ENCODE assay signal across 20 mouse cellular contexts in the genomic region with DNA sequence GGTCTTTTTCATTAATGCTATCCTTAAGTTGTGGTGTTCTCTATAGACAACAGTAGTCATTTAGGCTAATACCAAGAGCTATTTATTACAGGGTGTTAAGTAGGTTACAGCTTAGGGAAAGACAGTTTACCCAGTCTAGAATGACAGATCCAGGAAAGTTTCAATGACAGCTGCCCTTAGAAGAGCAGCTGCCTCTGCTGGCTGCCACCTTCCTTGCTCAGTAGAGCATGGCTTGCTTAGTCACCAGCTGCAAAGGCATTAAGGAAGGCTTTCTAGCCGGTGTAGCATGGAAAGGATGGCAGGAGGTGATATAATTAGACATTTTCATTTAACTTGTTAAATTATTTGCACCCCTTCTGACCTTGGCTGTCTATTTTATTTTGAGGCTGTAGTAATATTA.
DNase-seq lines count a peak whose midpoint lies in the region; ATAC-seq and TF ChIP-seq lines count a peak whose summit lies in the region.
"Had no signal": no experiment of that assay in that cellular context is flagged by ENCODE, and none has a peak within 500 bp of the region (broad histone marks: within the 10 kb centered on the region; RNA-seq: fewer than 3 reads in every experiment).

No protein-coding gene starts in this region.

- TF ChIP-seq CTCF in kidney, postnatal 0 days (IDR thresholded peaks at IDR 0.05; ENCODE audit: low read depth) = no peak

- no peak overlapping the region for H3K4me2 ChIP-seq in kidney, postnatal 0 days (ENCODE audit: low read length)
- no peak overlapping the region for H3K4me2 ChIP-seq in forebrain, embryonic 15.5 days (replicated peaks)
- H3K4me2 ChIP-seq: embryonic facial prominence, embryonic 13.5 days; forebrain, embryonic 13.5 days; hindbrain, embryonic 12.5 days; intestine, embryonic 15.5 days had no signal

- 0 out of 2 replicates have a peak, but pooled peaks have one; percentile 46 for ATAC-seq in kidney, postnatal 0 days (replicated peaks; ENCODE audit: low FRiP score, low read depth)
- ATAC-seq in forebrain, embryonic 15.5 days (replicated peaks) = no peak
- ATAC-seq: forebrain, embryonic 13.5 days; intestine, embryonic 15.5 days had no signal

- H3K9me3 ChIP-seq in kidney, postnatal 0 days (replicated peaks; ENCODE audit: low read length) = no peaks in the 10 kb centered on the region
- no peaks in the 10 kb centered on the region for H3K9me3 ChIP-seq in forebrain, embryonic 15.5 days
- H3K9me3 ChIP-seq: embryonic facial prominence, embryonic 13.5 days; forebrain, embryonic 13.5 days; hindbrain, embryonic 12.5 days; intestine, embryonic 15.5 days had no signal

- H3K27me3 ChIP-seq in kidney, postnatal 0 days (ENCODE audit: insufficient read depth, low read length) = no peaks in the 10 kb centered on the region
- H3K27me3 ChIP-seq in forebrain, embryonic 15.5 days = no peaks in the 10 kb centered on the region
- H3K27me3 ChIP-seq: embryonic facial prominence, embryonic 13.5 days; forebrain, embryonic 13.5 days; hindbrain, embryonic 12.5 days; intestine, embryonic 15.5 days had no signal

- 6% methylated on average over 1 of the region's 1 CpGs for WGBS in kidney, postnatal 0 days
- 20% methylated on average over 1 of the region's 1 CpGs for WGBS in forebrain, embryonic 15.5 days

- no peaks in the 10 kb centered on the region for H3K36me3 ChIP-seq in kidney, postnatal 0 days (ENCODE audit: insufficient read depth, low read length)
- no peaks in the 10 kb centered on the region for H3K36me3 ChIP-seq in forebrain, embryonic 15.5 days
- H3K36me3 ChIP-seq: embryonic facial prominence, embryonic 13.5 days; hindbrain, embryonic 12.5 days; intestine, embryonic 15.5 days had no signal

- no peak overlapping the region for H3K27ac ChIP-seq in kidney, postnatal 0 days
- H3K27ac ChIP-seq in forebrain, embryonic 15.5 days (replicated peaks) = no peak overlapping the region
- H3K27ac ChIP-seq: embryonic facial prominence, embryonic 13.5 days; forebrain, embryonic 13.5 days; hindbrain, embryonic 12.5 days; intestine, embryonic 15.5 days had no signal

- H3K4me3 ChIP-seq in kidney, postnatal 0 days (replicated peaks; ENCODE audit: low read depth, low read length) = no peak overlapping the region
- no peak overlapping the region for H3K4me3 ChIP-seq in forebrain, embryonic 15.5 days
- H3K4me3 ChIP-seq: embryonic facial prominence, embryonic 13.5 days; forebrain, embryonic 13.5 days; hindbrain, embryonic 12.5 days; intestine, embryonic 15.5 days had no signal

- no peaks in the 10 kb centered on the region for H3K4me1 ChIP-seq in kidney, postnatal 0 days (replicated peaks; ENCODE audit: insufficient read depth, low read length)
- no peaks in the 10 kb centered on the region for H3K4me1 ChIP-seq in forebrain, embryonic 15.5 days
- H3K4me1 ChIP-seq: forebrain, embryonic 13.5 days; hindbrain, embryonic 12.5 days; intestine, embryonic 15.5 days had no signal

- DNase-seq in gastrocnemius, adult 18-20 months (ENCODE audit: low spot score) = peak; percentile 26
- DNase-seq in gastrocnemius, postnatal 4 days (ENCODE audit: low spot score in 2 of 2) = no peak
- no peak for DNase-seq in kidney, postnatal 0 days (ENCODE audit: low spot score)
- no peak for DNase-seq in kidney, adult 9 months
- peak; percentile 43 for DNase-seq in brain, adult 2 months (ENCODE audit: low read depth, low spot score)
- DNase-seq in skeletal muscle tissue, adult 2 months (ENCODE audit: low read depth, low spot score) = peak; percentile 75
- no peak for DNase-seq in cerebellum, adult 11-12 months
- DNase-seq: adrenal gland, adult 8-10 months; adrenal gland, postnatal 36 days; cerebellum, adult 11 months; cerebellum, adult 9-10 months; cerebellum, postnatal 25 days; gastrocnemius, postnatal 10 days; heart, postnatal 10 days; heart, postnatal 4 days had no signal

- H3K9ac ChIP-seq in kidney, postnatal 0 days (ENCODE audit: low read depth, low read length) = no peak overlapping the region
- H3K9ac ChIP-seq in forebrain, embryonic 15.5 days (replicated peaks) = no peak overlapping the region
- H3K9ac ChIP-seq: embryonic facial prominence, embryonic 13.5 days; forebrain, embryonic 13.5 days; hindbrain, embryonic 12.5 days; intestine, embryonic 15.5 days had no signal

Comparison
In these comparisons a context has a peak if more than half of its experiments do, and no peak if none do; other contexts are left out.
1. DNase-seq: peak in gastrocnemius, adult 18-20 months (single experiment), brain, adult 2 months (single experiment) and skeletal muscle tissue, adult 2 months (single experiment); none in gastrocnemius, postnatal 4 days (0 of 2), kidney, postnatal 0 days (single experiment), kidney, adult 9 months (single experiment) and cerebellum, adult 11-12 months (single experiment).